Mouse (Mus musculus) right cerebral cortex, adult 18-20 months (tissue): ENCODE measurements around the gene Lfng.
A peak's percentile ranks its signal among the peaks of the same experiment; 100 is the strongest.

Source experiments
- DNase-seq: peaks from one replicate; pipeline ENCODE4 v3.0.0; 2022; ENCODE audit warnings: mixed read lengths

The Lfng gene

GRCm38 (mm10) chr5:140617714-140618113, 10.6 kb downstream of the Lfng start:
- DNase-seq, result no peak

GRCm38 (mm10) chr5:140619151-140619771, 12.1 kb downstream of the Lfng start:
- peak; percentile 63 for DNase-seq

- no peak for DNase-seq
These were observed 13.0 kb downstream of the Lfng start for GRCm38 (mm10) chr5:140619895-140620736.

GRCm38 (mm10) chr5:140621092-140621491, 14.0 kb downstream of the Lfng start:
- no peak for DNase-seq

- no peak for DNase-seq
These were observed 14.4 kb downstream of the Lfng start for GRCm38 (mm10) chr5:140621517-140621916.

GRCm38 (mm10) chr5:140622978-140623670, 16.0 kb downstream of the Lfng start:
- no peak for DNase-seq

- DNase-seq, result no peak
These were observed 16.7 kb downstream of the Lfng start for GRCm38 (mm10) chr5:140623791-140624190.

- DNase-seq, result no peak
These were observed 17.1 kb downstream of the Lfng start for GRCm38 (mm10) chr5:140624238-140624637.

- DNase-seq, result no peak
These were observed 17.8 kb downstream of the Lfng start for GRCm38 (mm10) chr5:140624961-140625360.

- DNase-seq, result no peak
These were observed 20.5 kb downstream of the Lfng start for GRCm38 (mm10) chr5:140627580-140627979.

GRCm38 (mm10) chr5:140628995-140629394, 21.9 kb downstream of the Lfng start:
- DNase-seq, result no peak

GRCm38 (mm10) chr5:140633432-140633831, 26.3 kb downstream of the Lfng start:
- no peak for DNase-seq

- DNase-seq, result no peak
These were observed 27.9 kb downstream of the Lfng start for GRCm38 (mm10) chr5:140634798-140635722.

GRCm38 (mm10) chr5:140636316-140637057, 29.4 kb downstream of the Lfng start:
- DNase-seq, result no peak

- DNase-seq, result no peak
These were observed 29.9 kb downstream of the Lfng start for GRCm38 (mm10) chr5:140637058-140637410.

- DNase-seq, result no peak
These were observed 30.9 kb downstream of the Lfng start for GRCm38 (mm10) chr5:140637989-140638388.

GRCm38 (mm10) chr5:140638484-140638883, 31.4 kb downstream of the Lfng start:
- no peak for DNase-seq

- no peak for DNase-seq
These were observed 32.2 kb downstream of the Lfng start for GRCm38 (mm10) chr5:140639312-140639711.

GRCm38 (mm10) chr5:140639871-140640270, 32.8 kb downstream of the Lfng start:
- DNase-seq, result no peak

- no peak for DNase-seq
These were observed 33.7 kb downstream of the Lfng start for GRCm38 (mm10) chr5:140640812-140641211.

- no peak for DNase-seq
These were observed 34.3 kb downstream of the Lfng start for GRCm38 (mm10) chr5:140641254-140641928.
